Mouse (Mus musculus) lung, postnatal 4 days (tissue): ENCODE results near the gene Gm20767.
"Not testable (repeated sequence)": the region's sequence is repeated elsewhere in the genome, so short reads cannot be mapped to it uniquely, and the experiment has no call there.

ENCODE experiments used
- DNase-seq, 2 experiments: peaks; one replicate each; pipeline ENCODE4 v3.0.0; 2021

Gene Gm20767

GRCm38 (mm10) chr13:120139946-120140345 lies at the start of gene Gm20767:
TSS of gene Gm20767 (plus strand) at chr13:120140246.
- DNase-seq: not testable (repeated sequence)

GRCm38 (mm10) chr13:120092950-120093349 lies 47.1 kb upstream of the Gm20767 start:
- not testable (repeated sequence) for DNase-seq

- peak; percentile 4 to 19 for DNase-seq
These were observed 43.7 kb upstream of the Gm20767 start for GRCm38 (mm10) chr13:120096241-120096937.

- DNase-seq: not testable (repeated sequence)
These were observed 43.1 kb upstream of the Gm20767 start for GRCm38 (mm10) chr13:120096938-120097256.

GRCm38 (mm10) chr13:120099327-120099726 lies 40.7 kb upstream of the Gm20767 start:
- not testable (repeated sequence) for DNase-seq

GRCm38 (mm10) chr13:120106504-120106903 lies 33.5 kb upstream of the Gm20767 start:
- not testable (repeated sequence) for DNase-seq

- DNase-seq: not testable (repeated sequence)
These were observed 33.0 kb upstream of the Gm20767 start for GRCm38 (mm10) chr13:120107000-120107399.

- not testable (repeated sequence) for DNase-seq
These were observed 2.3 kb downstream of the Gm20767 start for GRCm38 (mm10) chr13:120142348-120142747.

- DNase-seq: not testable (repeated sequence)
These were observed 9.8 kb downstream of the Gm20767 start for GRCm38 (mm10) chr13:120149660-120150407.

- DNase-seq: not testable (repeated sequence)
These were observed 10.5 kb downstream of the Gm20767 start for GRCm38 (mm10) chr13:120150589-120150988.

GRCm38 (mm10) chr13:120168301-120168700 lies 28.3 kb downstream of the Gm20767 start:
- not testable (repeated sequence) for DNase-seq

- not testable (repeated sequence) for DNase-seq
These were observed 32.1 kb downstream of the Gm20767 start, which contains the start of gene Gm21818 for GRCm38 (mm10) chr13:120172133-120172532. TSS of gene Gm21818 (plus strand) at chr13:120172433.

- DNase-seq: not testable (repeated sequence)
These were observed 56.3 kb downstream of the Gm20767 start for GRCm38 (mm10) chr13:120196189-120196821.
